Mouse (Mus musculus) olfactory bulb, adult 2 months (tissue): ENCODE results near the gene Gm45711.

Experiments
- CTCF ChIP-seq: fragments of 200-500 bp; IDR thresholded peaks from 2 replicates; pipeline ENCODE4 v1.5.1; 2012; ENCODE audit warnings: low read depth, mild to moderate bottlenecking, low read length, moderate library complexity; ENCODE audit not compliant: insufficient read depth
- POLR2A ChIP-seq: fragments of 200-500 bp; IDR thresholded peaks from 2 replicates; pipeline ENCODE4 v1.6.1; 2012; ENCODE audit warnings: mild to moderate bottlenecking, low read depth, low read length, moderate library complexity; ENCODE audit not compliant: insufficient read depth

DNA sequence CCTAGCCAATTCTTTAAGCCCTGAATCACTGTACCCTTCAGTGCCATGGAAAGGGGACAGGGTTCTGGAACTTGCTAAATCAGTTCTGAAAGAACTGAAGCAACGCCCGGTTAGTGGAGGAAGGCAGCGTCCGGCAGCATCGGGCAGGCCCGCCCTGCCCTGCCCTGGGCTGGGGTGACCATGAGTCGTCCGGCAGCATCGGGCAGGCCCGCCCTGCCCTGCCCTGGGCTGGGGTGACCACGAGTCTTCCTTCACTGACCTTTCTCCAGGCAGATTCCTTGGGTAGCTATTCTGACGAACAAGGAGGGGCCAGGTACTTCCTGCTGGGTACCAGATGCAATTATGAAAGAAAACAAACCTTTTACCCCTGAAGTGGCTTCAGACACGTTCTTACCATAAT, 40.2 kb upstream of the Gm45711 start:
- TF ChIP-seq CTCF (no peak), POLR2A (no peak)
